Mouse (Mus musculus) lung, adult 2 months (tissue): Measurements from ENCODE around the gene Evc.

Source experiments
- CTCF ChIP-seq: fragments of 200-500 bp; IDR thresholded peaks from 2 replicates; pipeline ENCODE4 v1.5.1; 2011; ENCODE audit warnings: mild to moderate bottlenecking, low read length, control low read depth; ENCODE audit not compliant: insufficient read depth
- POLR2A ChIP-seq: fragments of 200-500 bp; IDR thresholded peaks from 2 replicates; pipeline ENCODE4 v1.6.1; 2011; ENCODE audit warnings: low read depth, mild to moderate bottlenecking, control low read depth, low read length, borderline replicate concordance; ENCODE audit errors: extremely low read depth

- TF ChIP-seq POLR2A: no peak
- TF ChIP-seq CTCF: no peak
Measured at GRCm38 (mm10) chr5:37257243-37257642, 79.5 kb downstream of the Evc start.
